Mouse (Mus musculus) embryonic facial prominence, embryonic 10.5 days (tissue): ENCODE results near the gene Repin1. TPM values are rescaled to one million over a fixed set of nuclear protein-coding genes. Genes with fewer than 3 reads are reported as not detected.

Experiments
- polyA plus RNA-seq: library from polyadenylated mRNA; unstranded; fragments of >200 nt; fragmentation: Nextera tagmentation; extraction: Ambion mirVana; gene quantifications from 2 replicates; pipeline ENCODE4 v1.2.1, GENCODE M21; 2016

Repin1 gene
- polyA plus RNA-seq, 1 experiment from 2014 or later = 50.7 TPM

Other genes with a start within 250 kb of the Repin1 start
- 25.4 and 26.5 TPM in 2 replicates for gene Krba1, start 198.3 kb upstream of the Repin1 start, polyA plus RNA-seq
- 12.8 and 16.8 TPM in 2 replicates for gene Zfp467, start 148.1 kb upstream of the Repin1 start, polyA plus RNA-seq
- gene Sspo, start 145.7 kb upstream of the Repin1 start, polyA plus RNA-seq = 0.71 and 1.2 TPM in 2 replicates
- 22.7 and 24.1 TPM in 2 replicates for gene Atp6v0e2, start 56.3 kb upstream of the Repin1 start, polyA plus RNA-seq
- 17.7 and 18.9 TPM in 2 replicates for gene Lrrc61, start 39.1 kb upstream of the Repin1 start, polyA plus RNA-seq
- 2.5 and 3.0 TPM in 2 replicates for gene Rarres2, start 21.1 kb upstream of the Repin1 start, polyA plus RNA-seq
- not detected in 2 replicates for gene Gm45021, start 4.3 kb upstream of the Repin1 start, polyA plus RNA-seq
- gene Gm44965, start 58 bp downstream of the Repin1 start, polyA plus RNA-seq = 0.91 TPM in 1 of 2 replicates, not detected in the other
- gene Zfp775, start 8.2 kb downstream of the Repin1 start, polyA plus RNA-seq = 10.1 and 10.8 TPM in 2 replicates
- gene AI854703, start 32.9 kb downstream of the Repin1 start, polyA plus RNA-seq = 1.1 TPM in 2 replicates
- 0.48 and 0.51 TPM in 2 replicates for gene Gimap8, start 53.4 kb downstream of the Repin1 start, polyA plus RNA-seq
- gene Gimap9, start 82.2 kb downstream of the Repin1 start, polyA plus RNA-seq = 5.0 and 6.0 TPM in 2 replicates
- gene Gimap4, start 90.7 kb downstream of the Repin1 start, polyA plus RNA-seq = 7.4 and 7.5 TPM in 2 replicates
- gene Gimap6, start 114.3 kb downstream of the Repin1 start, polyA plus RNA-seq = 11.5 and 12.1 TPM in 2 replicates
- 0.28 TPM in 1 of 2 replicates, not detected in the other for gene Gm28053, start 124.7 kb downstream of the Repin1 start, polyA plus RNA-seq
- not detected in 2 replicates for gene Gimap7, start 124.7 kb downstream of the Repin1 start, polyA plus RNA-seq
- gene Gimap1, start 145.2 kb downstream of the Repin1 start, polyA plus RNA-seq = 4.1 and 5.0 TPM in 2 replicates
- 0.71 and 0.84 TPM in 2 replicates for gene Gimap5, start 152.3 kb downstream of the Repin1 start, polyA plus RNA-seq
- not detected in 2 replicates for gene Gimap3, start 177.0 kb downstream of the Repin1 start, polyA plus RNA-seq
- 14.2 and 21.0 TPM in 2 replicates for gene Tmem176a, start 247.0 kb downstream of the Repin1 start, polyA plus RNA-seq
- 38.1 and 54.6 TPM in 2 replicates for gene Tmem176b, start 247.6 kb downstream of the Repin1 start, polyA plus RNA-seq